Mouse (Mus musculus) thymus, postnatal 25 days (tissue): ENCODE measurements around the gene Nans.

ENCODE experiments used
- DNase-seq: peaks from one replicate; pipeline ENCODE4 v3.0.0; 2022

Gene Nans

DNA sequence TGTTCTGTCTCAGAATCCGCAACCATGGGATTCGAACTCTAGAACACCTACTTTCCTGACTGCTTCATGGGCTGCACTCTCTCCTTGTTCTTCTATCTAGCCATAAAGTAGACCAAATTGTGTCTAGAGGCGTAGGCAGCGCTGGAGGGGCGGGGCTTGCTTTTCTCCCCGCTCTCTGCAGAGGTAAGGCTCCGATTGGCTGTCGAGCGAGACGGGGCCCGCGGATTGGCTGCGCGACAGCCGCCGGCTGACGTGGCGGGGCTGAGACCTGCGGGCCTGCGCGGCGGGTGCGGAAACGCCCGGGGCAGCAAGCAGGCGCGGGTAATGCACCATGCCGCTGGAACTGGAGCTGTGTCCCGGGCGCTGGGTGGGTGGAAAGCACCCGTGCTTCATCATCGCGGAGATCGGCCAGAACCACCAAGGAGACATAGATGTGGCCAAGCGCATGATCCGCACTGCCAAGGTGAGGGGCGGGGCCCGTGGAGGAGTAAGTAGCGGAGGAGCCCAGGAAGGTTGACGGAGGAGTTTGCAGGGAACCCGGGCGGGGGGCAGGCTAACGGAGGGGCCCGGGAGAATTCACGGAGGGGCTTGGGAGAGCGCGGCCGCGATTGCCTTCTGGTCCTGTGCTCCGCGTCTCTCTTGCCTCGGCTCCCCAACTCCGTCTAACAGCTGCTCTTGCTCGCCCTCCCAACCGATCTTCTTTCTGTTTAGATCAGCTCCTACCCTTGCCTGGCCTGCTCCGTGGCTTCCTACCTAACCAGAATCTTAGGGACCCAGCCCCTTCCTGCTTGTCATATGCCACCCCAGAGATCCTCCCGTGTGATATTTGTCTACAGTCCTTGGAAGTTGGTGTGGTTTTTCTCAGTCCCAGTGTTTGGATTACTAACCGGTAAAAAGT lies at the start of gene Nans:
Gene Nans, plus strand, starts transcription at position 221 of the 898 bp plus-strand sequence.
- peak; percentile 96 for DNase-seq

DNA sequence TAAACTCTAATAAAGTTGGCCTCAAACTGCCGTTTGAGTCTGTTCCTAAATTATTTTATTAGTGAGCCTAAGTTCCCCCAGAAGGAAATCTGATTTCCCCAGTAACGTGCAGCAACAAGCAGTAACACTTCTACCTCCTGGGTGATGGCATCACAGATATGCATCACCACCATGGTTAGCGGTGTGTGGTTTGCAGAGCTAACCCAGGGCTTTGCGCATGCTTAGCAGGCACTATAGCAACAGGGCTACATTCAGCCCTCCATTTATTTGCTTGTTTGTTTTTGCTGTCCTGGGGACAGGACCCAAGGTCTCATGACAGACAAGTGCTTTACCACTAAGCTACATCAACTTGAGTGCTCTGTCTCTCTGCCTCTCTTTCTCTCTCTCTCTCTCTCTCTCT lies 46.5 kb upstream of the Nans start:
- peak; percentile 36 for DNase-seq

DNA sequence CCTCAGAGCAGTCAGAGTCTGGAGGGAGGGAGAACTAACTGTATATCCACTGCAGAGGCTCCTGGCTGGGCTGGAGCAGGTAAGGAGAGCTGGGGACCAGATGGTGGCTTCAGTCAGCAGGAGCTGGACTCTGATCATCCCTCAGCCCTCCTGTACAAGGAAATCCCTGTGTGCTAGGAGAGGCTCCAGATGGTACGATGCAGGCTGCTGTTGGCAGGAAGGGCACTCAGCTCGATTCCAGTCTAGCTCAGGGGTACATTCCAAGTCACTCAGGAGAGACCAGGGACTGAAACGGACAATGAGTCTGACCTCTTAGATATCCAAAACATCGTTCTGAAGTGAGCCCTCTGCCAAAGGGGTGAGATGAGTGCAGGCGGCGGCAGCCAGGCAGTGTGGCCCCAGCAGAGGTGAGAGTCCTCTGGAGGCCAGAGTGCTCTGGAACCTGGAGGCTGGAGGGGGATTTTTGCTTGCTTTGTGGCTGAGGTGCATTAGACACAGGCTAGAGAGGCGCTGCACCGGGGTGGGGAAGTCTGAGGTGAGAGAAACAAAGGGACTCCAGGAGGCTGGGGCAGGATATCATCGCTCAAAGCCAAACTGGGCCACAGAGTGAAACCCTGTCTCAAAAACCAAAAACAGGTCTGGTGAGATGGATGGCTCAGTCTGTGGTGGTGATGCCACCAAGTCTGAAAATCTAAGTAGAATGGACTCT lies 43.7 kb upstream of the Nans start:
- peak; percentile 40 for DNase-seq

DNA sequence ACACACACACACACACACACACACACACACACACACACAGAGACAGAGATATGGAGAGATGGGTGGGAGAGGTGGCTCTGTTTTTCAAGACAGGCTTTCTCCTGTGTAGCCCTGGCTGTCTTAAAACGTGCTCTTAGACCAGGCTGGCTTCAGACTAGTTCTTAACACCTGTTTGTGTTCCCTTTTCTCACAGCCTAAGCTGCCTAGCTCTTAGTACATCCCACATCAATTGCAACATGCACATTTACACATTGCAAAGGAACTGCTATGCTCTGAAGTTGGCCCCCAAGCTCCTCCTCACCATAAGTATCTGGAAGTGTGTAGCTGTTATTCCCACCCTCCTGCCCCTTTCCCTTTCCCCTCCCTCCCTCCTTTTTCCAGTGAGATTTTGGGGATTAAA lies 41.6 kb upstream of the Nans start:
- DNase-seq: peak; percentile 40

DNA sequence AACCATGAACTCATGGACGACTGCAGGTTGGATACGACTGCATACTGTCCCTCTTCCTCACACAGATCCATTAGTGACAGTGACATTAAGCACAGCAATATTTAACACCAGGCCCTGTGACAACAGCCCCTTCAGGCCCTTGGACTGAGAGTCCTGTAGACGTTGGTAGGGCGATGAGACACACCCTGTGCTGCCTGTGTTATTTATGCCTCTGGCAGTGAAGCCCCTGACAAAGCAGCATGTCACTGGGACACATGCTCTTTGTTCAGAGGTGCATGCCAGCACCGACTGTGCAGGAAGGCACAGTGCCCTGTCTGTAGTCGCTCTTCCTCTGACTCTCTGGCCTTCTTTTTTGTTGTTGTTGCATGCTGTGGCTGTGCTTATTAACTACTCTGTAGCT lies 40.2 kb upstream of the Nans start:
- peak; percentile 55 for DNase-seq

DNA sequence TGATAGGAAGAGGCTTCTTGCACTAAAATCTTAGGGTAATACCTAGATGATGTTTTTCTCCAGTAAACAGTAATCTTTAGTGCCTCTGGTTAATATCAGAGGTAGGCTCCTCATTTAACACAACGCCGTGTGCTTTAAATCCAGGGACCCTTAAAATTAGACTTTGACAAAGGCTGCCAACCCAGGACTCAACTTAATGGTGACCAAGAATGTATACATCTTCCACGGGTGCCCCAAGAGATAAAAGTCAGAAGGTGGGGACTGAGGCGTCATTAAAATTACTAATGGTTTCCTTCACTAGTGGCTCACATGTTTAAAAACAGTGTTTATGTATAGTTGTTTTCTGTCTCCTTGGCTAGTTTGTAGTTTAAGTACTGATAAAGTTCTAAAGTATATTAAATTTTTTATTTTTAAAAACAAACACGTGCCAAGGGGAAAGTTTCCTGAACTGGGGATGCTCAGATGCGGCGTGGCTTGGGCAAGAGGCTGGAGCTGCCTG lies 39.0 kb upstream of the Nans start:
- no peak for DNase-seq

DNA sequence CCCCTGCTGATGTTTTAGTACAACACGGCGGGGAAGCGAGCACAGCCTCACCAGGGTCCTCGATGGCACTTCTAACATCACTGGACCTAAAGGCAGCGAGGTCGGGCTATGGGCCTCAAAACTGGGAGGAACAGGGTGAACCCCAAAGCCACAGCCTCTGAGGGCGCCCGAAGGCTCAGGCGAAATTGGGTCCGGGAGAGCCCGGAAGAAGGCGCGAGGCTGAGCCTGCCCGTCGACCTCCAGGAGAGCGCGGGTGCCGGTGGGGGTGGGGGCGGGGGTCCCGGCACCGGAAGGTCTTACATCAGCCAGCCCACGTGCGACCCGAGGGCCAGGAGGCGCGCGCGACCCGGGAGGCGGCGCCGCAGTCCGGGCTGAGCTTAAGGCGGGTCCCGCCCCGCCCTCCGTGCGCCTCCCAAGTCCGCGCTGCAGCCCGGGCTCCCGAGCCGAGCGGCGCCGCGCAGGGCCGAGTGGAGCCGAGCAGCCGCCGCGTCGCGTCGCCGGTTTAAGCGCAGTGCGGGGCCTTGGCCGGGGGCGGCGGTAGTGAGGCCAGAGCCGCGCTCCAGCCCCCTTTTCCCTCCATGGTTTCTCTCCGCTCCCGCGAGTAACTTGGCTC lies 38.4 kb upstream of the Nans start, which contains the start of gene Anp32b:
Gene Anp32b, plus strand, starts transcription at position 384 of the 613 bp plus-strand sequence.
- peak; percentile 96 for DNase-seq

DNA sequence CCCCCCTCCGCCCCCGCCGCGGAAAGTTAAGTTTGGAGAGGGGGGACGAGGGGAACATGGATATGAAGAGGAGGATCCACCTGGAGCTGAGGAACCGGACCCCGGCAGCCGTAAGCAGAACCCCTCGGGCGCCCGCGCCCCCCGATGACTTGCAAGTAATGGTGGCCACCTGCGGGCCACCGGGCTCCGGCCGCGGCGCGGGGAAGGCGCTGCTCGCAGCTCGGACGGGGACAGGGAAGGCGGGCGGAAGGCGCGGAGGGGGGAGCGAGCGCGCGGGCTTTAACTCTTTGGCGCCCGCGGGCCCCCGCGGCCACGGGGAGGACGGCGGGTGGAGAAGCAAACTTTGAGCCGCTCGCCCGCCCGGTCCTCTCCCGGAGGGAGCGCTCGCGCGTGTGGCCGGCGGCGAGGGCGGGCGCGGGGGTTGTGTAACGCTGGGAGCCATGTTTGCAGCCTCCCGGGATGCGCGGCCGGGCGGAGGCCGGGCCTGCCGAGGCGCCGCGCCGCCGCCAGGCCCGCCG lies 37.7 kb upstream of the Nans start:
- DNase-seq: peak; percentile 85

DNA sequence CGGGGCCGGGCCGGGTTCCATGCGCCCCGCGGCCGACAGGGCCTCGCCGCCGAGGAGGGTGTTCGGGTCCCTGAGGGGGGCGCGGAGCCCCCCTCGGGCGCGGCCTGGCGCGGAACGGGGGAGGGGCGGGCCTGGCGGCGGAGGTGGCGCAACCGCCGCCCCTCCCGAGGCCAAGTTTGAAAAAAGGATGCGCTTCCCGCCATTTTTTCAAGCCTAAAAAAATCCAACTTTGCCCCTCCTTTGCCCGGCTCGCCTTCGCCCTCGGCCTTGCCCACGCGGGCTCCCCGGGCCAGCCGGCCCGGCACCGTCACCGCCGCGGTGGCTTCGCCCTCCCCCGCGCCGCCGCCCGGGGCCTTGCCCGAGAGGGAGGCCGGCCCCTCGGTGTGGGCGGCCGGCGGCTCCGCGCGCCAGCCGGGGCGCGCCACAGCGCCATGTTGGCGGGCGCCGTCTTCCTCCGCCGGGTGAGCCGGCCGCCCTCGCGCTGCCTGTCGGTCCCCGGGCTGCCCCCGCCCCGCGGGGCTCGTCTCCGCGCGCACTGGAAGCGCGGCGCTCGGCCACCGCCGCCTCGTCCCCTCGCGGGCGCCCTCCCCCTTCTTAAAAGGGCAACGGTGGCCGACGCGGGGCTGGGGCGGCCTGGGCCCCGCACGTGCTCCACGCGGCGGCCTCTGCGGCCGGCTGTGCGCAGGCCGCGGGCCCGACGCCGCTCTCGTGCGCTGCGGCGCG lies 37.1 kb upstream of the Nans start:
- peak; percentile 81 for DNase-seq

DNA sequence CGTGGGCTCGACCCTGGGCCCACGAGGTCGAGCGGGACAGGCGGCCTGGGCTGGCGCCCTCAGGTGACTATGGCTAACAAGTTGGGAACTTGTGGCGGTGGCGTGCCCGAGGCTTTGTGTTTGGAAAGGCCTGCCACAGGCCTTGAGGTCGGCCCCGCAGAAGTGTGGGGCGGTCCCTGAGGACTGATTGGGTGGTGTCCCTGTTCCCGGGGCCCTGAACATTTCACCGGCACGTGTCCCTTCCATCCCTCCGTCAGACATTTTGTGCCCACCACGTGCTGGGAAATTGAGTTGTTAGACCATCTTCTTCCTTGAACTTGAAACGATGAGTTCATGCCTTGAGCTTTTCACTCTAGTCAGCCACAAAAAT lies 36.6 kb upstream of the Nans start:
- DNase-seq: peak; percentile 65

DNA sequence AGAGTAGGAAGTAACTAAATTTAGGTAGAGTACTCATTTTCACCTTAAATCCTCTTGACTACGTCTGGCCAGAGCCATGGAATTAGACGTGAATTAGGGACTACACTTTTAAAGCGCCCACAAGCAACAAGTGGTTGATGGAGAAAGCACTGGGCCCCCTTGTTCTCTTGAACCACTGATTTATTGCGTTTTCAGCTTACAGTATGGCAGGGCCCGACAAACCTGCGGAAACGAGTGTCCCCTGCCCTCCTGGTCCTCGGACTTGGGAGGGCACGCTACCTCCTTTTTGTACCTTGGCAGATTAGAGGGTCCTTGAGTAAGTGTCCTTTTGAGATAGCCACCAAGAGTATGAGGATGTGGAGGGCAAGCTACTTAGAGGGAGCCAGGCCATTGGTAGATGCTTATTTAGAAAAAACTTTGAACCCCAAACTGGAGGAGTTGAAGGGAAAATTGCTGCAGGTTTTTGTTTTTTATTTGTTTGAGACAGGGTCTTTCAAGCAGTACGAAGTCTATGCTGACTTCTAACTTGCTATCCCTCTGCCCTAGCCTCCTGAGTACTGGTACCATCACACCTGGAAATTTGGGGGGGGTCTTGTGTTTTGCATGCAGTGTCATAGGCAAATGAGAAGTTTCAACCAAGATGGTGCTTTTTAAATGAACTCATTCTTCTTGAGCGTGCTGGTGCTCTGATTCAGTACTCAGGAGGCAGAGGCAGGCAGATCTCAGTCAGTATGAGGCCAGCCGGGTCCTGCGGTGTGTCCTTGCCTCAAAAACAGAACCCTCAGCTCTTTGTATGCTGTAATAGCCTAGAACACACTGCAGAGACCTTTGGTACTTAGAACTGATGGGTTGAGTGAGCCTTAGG lies 36.0 kb upstream of the Nans start:
- peak; percentile 31 for DNase-seq

DNA sequence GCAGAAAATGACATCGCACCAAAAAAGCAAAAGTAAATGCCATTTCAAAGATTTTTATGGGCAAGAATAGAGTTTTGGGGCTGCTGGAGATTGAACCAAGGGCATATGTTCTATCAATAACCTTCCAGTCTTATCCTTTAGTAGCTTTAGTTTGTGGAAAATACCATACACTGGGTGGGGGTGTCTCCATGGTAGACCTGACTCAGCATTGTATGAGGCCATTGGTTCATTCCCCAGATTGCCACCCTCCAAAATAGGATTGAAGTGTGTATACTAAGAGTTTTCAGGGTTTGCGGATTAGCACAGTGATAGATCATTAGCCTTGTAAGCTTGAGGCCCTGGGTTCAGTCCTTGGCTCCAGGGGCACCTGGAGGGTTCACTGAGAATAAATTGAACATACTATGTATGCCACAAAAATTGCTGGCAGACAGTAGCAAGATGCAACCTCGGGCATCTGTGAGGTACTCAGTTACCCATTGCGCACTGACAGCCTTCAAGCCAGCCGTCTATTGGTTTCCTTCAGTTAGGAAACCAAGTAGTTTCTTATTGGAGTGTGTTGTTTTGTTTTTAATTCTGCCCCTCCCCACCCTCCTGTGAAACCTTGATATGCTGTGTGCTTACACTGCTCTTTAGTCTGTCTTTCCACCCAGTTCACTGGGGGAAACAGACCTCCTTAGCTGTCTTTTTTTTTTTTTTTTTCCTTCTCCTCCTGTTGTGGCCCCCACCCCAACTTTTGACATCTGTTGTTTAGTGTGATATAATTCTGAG lies 34.8 kb upstream of the Nans start:
- no peak for DNase-seq

DNA sequence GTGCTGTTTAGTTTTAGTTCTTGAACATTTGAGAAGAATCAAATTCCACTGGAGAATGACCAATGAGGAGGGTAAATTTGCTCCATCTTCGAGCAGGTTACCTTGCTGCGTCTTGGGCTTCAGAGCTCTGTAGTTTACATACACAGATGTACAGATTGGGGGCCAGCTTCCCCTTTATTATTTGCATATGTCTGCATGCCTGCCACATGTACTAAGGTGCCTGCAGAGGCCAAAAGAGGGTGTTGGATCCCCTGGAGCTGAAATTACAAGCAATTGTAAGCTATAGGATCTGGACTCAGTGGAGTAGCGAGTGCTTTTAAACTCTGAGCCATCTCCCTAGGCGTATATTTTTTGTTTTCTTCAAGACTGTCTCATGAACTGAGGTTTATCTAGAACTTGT lies 32.3 kb upstream of the Nans start:
- no peak for DNase-seq

DNA sequence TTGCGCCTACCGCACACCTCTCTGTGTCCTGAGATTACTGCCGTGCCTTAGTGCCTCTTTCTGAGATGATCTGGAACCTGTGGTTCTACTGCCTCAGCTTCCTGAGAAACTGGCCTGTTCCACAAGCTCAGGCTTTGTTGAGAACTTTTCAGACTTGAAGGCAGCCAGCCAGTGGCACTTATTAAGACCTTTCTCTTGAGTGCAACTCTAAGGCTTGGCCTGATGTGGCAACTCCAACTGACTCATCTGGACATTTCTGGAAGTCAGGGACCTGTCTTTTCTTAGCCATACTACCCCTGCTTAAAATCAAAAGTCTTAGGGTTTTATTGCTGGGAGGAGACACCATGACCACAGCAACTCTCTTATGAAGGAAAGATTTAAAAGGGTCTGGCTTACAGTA lies 31.9 kb upstream of the Nans start:
- no peak for DNase-seq

DNA sequence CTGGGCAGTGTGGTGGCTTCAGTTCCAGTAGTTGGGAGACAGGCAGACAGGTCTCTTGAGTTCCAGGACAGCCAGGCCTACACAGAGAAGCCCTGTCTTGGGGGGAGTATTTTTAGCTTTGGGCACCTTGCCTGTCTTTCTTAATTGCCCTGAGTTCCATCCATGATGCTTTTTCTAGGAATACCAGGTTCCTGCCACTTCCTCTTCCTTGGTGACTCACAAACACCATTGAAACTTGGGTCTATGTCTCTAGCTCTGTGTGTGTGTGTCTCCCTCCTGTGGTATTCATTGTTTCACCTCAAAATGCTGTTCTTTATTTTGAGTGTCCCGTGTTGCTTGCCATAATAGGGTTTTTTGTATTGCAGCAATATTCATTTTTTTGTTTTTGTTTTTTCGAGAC lies 30.6 kb upstream of the Nans start:
- DNase-seq: no peak

DNA sequence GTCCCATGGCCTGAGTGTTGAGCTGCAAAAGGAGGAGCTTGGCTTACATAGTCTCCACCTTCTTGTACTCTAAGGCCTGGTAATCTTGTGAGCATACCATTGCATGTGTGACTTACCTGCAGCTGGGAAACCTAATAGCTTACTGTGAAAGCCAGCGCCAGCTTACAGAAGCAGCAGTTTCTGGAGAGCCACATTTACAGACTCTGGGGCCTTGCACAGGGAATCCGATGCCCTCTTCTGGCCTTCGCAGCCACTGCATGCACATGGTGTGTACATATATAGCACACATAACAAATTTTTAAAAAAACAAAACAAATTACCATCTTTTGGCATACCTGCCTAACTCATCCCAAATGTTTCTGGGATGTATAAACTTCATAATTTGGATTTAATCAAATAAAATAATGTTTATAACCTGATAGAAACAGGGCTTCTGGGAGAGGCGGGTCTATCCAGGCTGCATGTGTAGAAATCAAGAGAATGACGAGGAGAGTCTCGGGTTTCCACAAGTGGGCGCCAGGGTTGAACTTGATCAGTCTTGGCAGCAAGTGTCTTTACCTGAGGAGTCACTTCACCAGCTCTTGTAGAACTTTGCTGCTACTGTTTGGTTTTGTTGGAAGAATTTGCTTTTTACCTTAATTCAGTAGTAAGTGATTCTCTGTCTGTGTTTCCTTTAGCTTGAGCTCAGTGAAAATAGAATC lies 25.8 kb upstream of the Nans start:
- peak; percentile 76 for DNase-seq

DNA sequence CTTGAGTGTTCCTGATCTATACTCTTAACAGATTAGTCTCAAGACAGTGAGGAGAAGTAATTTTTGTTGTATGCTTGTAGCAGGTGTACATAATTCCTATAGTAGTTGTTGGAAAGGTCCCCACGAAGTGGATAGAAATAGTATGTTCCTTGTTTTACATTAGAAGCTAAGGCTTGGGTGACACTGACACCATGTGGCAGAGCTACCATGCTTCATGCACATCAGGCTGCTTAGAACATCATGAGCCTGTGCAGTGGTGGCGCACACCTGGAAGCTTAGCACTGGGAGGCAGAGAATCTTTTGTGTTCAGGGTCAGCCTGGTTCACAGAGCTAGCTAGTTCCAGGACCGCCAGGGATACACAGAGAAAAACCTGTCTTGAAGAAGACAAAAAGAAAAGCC lies 23.3 kb upstream of the Nans start:
- DNase-seq: no peak

DNA sequence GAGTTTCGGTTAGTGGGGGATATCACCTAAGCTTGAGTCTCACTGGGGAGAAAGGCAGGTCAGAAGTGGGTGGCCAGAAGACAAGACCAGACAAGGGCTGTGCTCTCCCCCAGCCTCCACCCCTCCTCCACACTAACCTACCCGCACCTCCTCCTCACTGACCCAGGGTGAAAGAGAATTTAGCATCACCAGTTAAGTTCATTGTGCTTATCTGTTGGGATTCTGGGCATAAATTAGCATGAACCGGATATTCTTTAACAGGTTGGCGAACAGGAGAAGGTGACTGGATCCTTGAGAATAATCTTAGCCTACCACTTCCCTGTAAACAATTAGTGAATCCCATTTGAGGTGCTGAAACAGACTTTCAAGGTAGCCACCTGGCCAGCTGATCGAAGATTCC lies 13.9 kb upstream of the Nans start:
- DNase-seq: no peak

DNA sequence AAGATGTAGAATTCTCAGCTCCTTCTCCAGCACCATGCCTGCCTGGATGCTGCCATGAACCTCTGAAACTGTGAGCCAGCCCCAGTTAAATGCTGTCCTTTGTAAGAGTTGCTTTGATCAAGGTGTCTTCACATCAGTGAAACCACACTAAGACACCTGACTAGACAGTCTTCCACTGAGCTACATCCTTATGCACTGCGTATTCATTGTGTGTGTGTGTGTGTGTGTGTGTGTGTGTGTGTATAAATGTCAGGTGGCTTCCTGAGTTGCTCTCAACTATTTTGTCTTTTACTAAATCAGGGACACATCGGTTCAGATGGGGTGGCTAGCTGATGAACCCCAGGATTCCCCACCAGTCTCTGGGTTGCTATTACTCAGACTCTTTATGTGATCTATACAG lies 10.0 kb upstream of the Nans start:
- no peak for DNase-seq
